Mouse (Mus musculus): ENCODE results near the gene Gm4763. TPM values are rescaled to one million over a fixed set of nuclear protein-coding genes. Genes with fewer than 3 reads are reported as not detected.
"Not testable (repeated sequence)": the region's sequence is repeated elsewhere in the genome, so short reads cannot be mapped to it uniquely, and the experiment has no call there.

Gene Gm4763
- total RNA-seq, 1 experiment from 2014 or later, result not detected

DNA sequence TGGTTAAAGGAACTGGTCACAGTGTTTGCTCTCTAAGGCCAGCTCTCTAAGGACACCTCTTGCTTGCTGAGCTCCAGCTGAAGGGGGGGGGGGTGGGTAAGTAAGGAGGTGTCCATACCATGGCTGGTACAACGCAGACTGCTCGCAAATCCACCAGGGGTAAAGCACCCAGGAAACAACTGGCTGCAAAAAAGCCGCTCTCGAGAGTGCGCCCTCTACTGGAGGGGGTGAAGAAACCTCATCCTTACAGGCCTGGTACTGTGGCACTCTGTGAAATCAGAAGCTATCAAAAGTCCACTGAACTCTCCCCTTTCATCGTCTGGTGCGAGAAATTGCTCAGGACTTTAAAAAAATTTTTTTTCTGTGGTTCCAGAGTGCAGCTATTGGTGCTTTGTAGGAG is 42.6 kb downstream of the Gm4763 start:
- ATAC-seq (replicated peaks in 1 of 2; ENCODE audit: insufficient read depth in 1 of 2, low FRiP score in 2 of 2, low TSS enrichment in 1 of 2, low read depth in 1 of 2, poor library complexity in 2 of 2, severe bottlenecking in 2 of 2), result not testable (repeated sequence)

DNA sequence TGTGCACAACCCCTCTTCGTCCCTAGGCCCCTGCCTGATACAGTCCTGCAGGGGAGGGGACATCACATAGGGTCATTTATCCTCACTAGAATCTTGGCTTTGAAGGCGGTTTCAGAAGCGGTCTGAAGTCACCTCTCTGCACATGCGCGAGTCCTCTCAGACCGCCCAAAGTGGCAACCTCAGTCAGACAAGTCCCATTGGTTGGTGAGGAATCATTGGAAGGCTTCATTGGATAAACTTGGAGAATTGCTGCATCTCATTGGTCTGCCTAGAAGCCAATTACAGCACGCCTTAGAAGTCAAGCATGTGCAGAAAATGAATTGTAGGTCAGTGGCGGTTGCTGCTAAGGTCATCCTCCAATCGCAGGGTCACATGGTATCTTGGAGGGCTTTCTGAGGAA is 50.1 kb downstream of the Gm4763 start, which contains the start of gene Tex101:
Gene Tex101, minus strand, starts transcription at position 101 of the 400 bp plus-strand sequence.
- no peak for ATAC-seq (replicated peaks in 1 of 2; ENCODE audit: insufficient read depth in 1 of 2, low FRiP score in 2 of 2, low TSS enrichment in 1 of 2, low read depth in 1 of 2, poor library complexity in 2 of 2, severe bottlenecking in 2 of 2)

GRCm38 (mm10) chr7:24671944-24672439 is 54.7 kb downstream of the Gm4763 start:
- no peak for ATAC-seq (replicated peaks in 1 of 2; ENCODE audit: insufficient read depth in 1 of 2, low FRiP score in 2 of 2, low TSS enrichment in 1 of 2, low read depth in 1 of 2, poor library complexity in 2 of 2, severe bottlenecking in 2 of 2)

Other genes starting within 250 kb of the Gm4763 start
- gene Cadm4, start 244.9 kb downstream of the Gm4763 start, total RNA-seq (2017), result 0.35 TPM in 1 of 2 replicates, not detected in the other
- gene Zfp428, start 219.9 kb downstream of the Gm4763 start, total RNA-seq (2017), result 1.1 and 5.1 TPM in 2 replicates
- not detected in 2 replicates for gene AC161166.1, start 214.5 kb downstream of the Gm4763 start, total RNA-seq (2017)
- gene Irgq, start 196.2 kb downstream of the Gm4763 start, total RNA-seq (2017), result 6.8 and 8.0 TPM in 2 replicates
- not detected in 2 replicates for gene Pinlyp, start 180.8 kb downstream of the Gm4763 start, total RNA-seq (2017)
- 42.9 and 43.3 TPM in 2 replicates for gene Xrcc1, start 180.6 kb downstream of the Gm4763 start, total RNA-seq (2017)
- 14.2 and 16.4 TPM in 2 replicates for gene Ethe1, start 139.4 kb downstream of the Gm4763 start, total RNA-seq (2017)
- not detected in 2 replicates for gene Zfp575, start 139.3 kb downstream of the Gm4763 start, total RNA-seq (2017)
- gene Phldb3, start 116.1 kb downstream of the Gm4763 start, total RNA-seq (2017), result 13.9 and 17.5 TPM in 2 replicates
- gene Lypd3, start 90.4 kb downstream of the Gm4763 start, total RNA-seq (2017), result not detected in 2 replicates
- not detected in 2 replicates for gene Tex101, start 50.2 kb downstream of the Gm4763 start, total RNA-seq (2017)
- gene BC049730, start 17.7 kb downstream of the Gm4763 start, total RNA-seq (2017), result not detected in 2 replicates
- 31.5 and 105 TPM in 2 replicates for gene Cd177, start 33.4 kb upstream of the Gm4763 start, total RNA-seq (2017)
- gene Ceacam10, start 50.3 kb upstream of the Gm4763 start, total RNA-seq (2017), result 1.1 and 15.1 TPM in 2 replicates
- gene Gm9844, start 135.3 kb upstream of the Gm4763 start, total RNA-seq (2017), result 12.6 and 24.0 TPM in 2 replicates
- gene Lypd4, start 143.0 kb upstream of the Gm4763 start, total RNA-seq (2017), result not detected in 2 replicates
- not detected in 2 replicates for gene Dmrtc2, start 143.1 kb upstream of the Gm4763 start, total RNA-seq (2017)
- gene Rps19, start 157.5 kb upstream of the Gm4763 start, total RNA-seq (2017), result 672 and 1,863 TPM in 2 replicates
- 0.44 TPM in 1 of 2 replicates, not detected in the other for gene Cd79a, start 170.5 kb upstream of the Gm4763 start, total RNA-seq (2017)
- gene Arhgef1, start 176.0 kb upstream of the Gm4763 start, total RNA-seq (2017), result 55.2 and 97.4 TPM in 2 replicates
- not detected in 2 replicates for gene Gm4881, start 217.6 kb upstream of the Gm4763 start, total RNA-seq (2017)
- 77.1 and 120 TPM in 2 replicates for gene Rabac1, start 245.8 kb upstream of the Gm4763 start, total RNA-seq (2017)